Mouse (Mus musculus): ENCODE measurements around the gene Arrb1. TPM values are rescaled to one million over a fixed set of nuclear protein-coding genes. Genes with fewer than 3 reads are reported as not detected.

The Arrb1 gene
- polyA plus RNA-seq, 1 experiment from 2014 or later, result 5.3 TPM

DNA sequence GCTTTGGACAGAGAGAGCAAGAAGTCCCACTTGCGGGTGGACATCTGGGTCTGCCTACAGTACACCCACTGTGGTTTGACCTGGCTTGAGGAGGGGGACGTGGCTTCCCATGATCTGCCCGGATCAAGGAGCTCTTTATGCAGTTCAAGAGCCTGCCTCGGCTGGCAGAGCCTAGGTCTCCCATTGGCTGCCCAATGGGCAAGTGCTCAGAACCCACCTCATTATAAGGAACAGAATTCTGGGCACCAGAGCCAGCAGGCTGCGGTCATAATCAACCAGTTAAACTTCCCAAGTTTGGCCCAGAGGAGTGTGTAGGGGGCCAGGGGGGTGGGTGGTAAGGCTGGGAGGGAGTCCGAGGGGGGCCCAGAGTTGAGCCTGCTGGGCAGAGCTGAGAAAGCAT is 9.0 kb downstream of the Arrb1 start:
- Histone ChIP-seq H3K9ac (ENCODE audit: low read length) (no peak overlapping the region), H3K9me3 (ENCODE audit: control insufficient read depth, low read length) (no peaks in the 10 kb centered on the region), H3K4me3 (ENCODE audit: low read depth, low read length) (no peak overlapping the region), H3K4me1 (ENCODE audit: control insufficient read depth, insufficient read depth, low read length) (peaks cover 25% of the 10 kb centered on the region), H3K4me2 (ENCODE audit: low read depth) (no peak overlapping the region), H3K36me3 (ENCODE audit: control insufficient read depth, insufficient read depth, low read length) (no peaks in the 10 kb centered on the region), H3K27me3 (ENCODE audit: control insufficient read depth, insufficient read depth, low read length) (no peaks in the 10 kb centered on the region), H3K27ac (ENCODE audit: low read depth, low read length) (no peak overlapping the region)
- WGBS, result 61% methylated on average over 6 of the region's 6 CpGs
- ATAC-seq (ENCODE audit: insufficient read depth, low FRiP score, low TSS enrichment), result no peak
- peak; percentile 3 for DNase-seq (ENCODE audit: low spot score)

- no peak overlapping the region for H3K9ac ChIP-seq (ENCODE audit: low read length)
- no peak overlapping the region for H3K4me2 ChIP-seq (ENCODE audit: low read depth)
- no peaks in the 10 kb centered on the region for H3K27me3 ChIP-seq (ENCODE audit: control insufficient read depth, insufficient read depth, low read length)
- no peak overlapping the region for H3K4me3 ChIP-seq (ENCODE audit: low read depth, low read length)
- no peaks in the 10 kb centered on the region for H3K9me3 ChIP-seq (ENCODE audit: control insufficient read depth, low read length)
- ATAC-seq (ENCODE audit: insufficient read depth, low FRiP score, low TSS enrichment), result no peak
- H3K4me1 ChIP-seq (ENCODE audit: control insufficient read depth, insufficient read depth, low read length), result peaks cover 8% of the 10 kb centered on the region
- no peaks in the 10 kb centered on the region for H3K36me3 ChIP-seq (ENCODE audit: control insufficient read depth, insufficient read depth, low read length)
- no peak for DNase-seq (ENCODE audit: low spot score)
- WGBS, result 48% methylated on average over 10 of the region's 10 CpGs
- no peak overlapping the region for H3K27ac ChIP-seq (ENCODE audit: low read depth, low read length)
Observed at GRCm38 (mm10) chr7:99545885-99546745, 10.8 kb downstream of the Arrb1 start.

GRCm38 (mm10) chr7:99547584-99548487 is 12.6 kb downstream of the Arrb1 start:
- Histone ChIP-seq H3K36me3 (ENCODE audit: control insufficient read depth, insufficient read depth, low read length) (no peaks in the 10 kb centered on the region), H3K4me2 (ENCODE audit: low read depth) (no peak overlapping the region), H3K4me1 (ENCODE audit: control insufficient read depth, insufficient read depth, low read length) (peaks cover 8% of the 10 kb centered on the region; the same call in 1 of the 2 replicates), H3K27me3 (ENCODE audit: control insufficient read depth, insufficient read depth, low read length) (no peaks in the 10 kb centered on the region), H3K9ac (ENCODE audit: low read length) (no peak overlapping the region), H3K27ac (ENCODE audit: low read depth, low read length) (0 out of 2 replicates have a peak overlapping the region, but pooled peaks have one; percentile 20), H3K4me3 (ENCODE audit: low read depth, low read length) (no peak overlapping the region), H3K9me3 (ENCODE audit: control insufficient read depth, low read length) (no peaks in the 10 kb centered on the region)
- 44% methylated on average over 11 of the region's 11 CpGs for WGBS
- DNase-seq (ENCODE audit: low spot score), result no peak
- ATAC-seq (ENCODE audit: insufficient read depth, low FRiP score, low TSS enrichment), result no peak

DNA sequence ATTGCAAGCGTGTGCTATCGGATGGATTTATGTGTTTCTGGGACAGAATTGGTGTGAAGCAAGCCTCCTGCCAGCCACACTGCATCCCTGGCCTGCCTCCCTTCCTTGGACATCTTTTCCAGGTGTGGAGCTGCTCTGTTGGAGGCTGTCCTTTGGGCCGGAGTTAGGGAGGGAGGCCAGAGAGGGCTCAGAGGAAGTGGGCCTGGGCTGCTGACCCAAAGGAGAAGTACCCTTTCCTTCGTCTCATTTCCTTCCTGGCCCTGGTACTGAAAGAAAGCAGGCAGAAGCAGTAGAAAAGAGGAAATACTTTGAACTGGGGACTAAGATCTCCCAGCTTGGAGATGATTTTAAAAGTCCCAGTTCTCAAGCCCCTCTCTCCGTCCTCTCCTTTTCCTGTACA is 14.4 kb downstream of the Arrb1 start:
- Histone ChIP-seq H3K4me1 (ENCODE audit: control insufficient read depth, insufficient read depth, low read length) (peaks cover 14% of the 10 kb centered on the region), H3K36me3 (ENCODE audit: control insufficient read depth, insufficient read depth, low read length) (no peaks in the 10 kb centered on the region), H3K9ac (ENCODE audit: low read length) (no peak overlapping the region), H3K4me2 (ENCODE audit: low read depth) (no peak overlapping the region), H3K9me3 (ENCODE audit: control insufficient read depth, low read length) (no peaks in the 10 kb centered on the region), H3K27me3 (ENCODE audit: control insufficient read depth, insufficient read depth, low read length) (no peaks in the 10 kb centered on the region), H3K27ac (ENCODE audit: low read depth, low read length) (no peak overlapping the region), H3K4me3 (ENCODE audit: low read depth, low read length) (no peak overlapping the region)
- DNase-seq (ENCODE audit: low spot score) (no peak), ATAC-seq (ENCODE audit: insufficient read depth, low FRiP score, low TSS enrichment) (no peak)
- 91% methylated on average over 5 of the region's 5 CpGs for whole genome bisulfite sequencing

GRCm38 (mm10) chr7:99551623-99552022 is 16.4 kb downstream of the Arrb1 start:
- Histone ChIP-seq H3K4me3 (ENCODE audit: low read depth, low read length) (no peak overlapping the region), H3K36me3 (ENCODE audit: control insufficient read depth, insufficient read depth, low read length) (no peaks in the 10 kb centered on the region), H3K27me3 (ENCODE audit: control insufficient read depth, insufficient read depth, low read length) (no peaks in the 10 kb centered on the region), H3K27ac (ENCODE audit: low read depth, low read length) (no peak overlapping the region), H3K9me3 (ENCODE audit: control insufficient read depth, low read length) (no peaks in the 10 kb centered on the region), H3K4me2 (ENCODE audit: low read depth) (no peak overlapping the region), H3K9ac (ENCODE audit: low read length) (no peak overlapping the region), H3K4me1 (ENCODE audit: control insufficient read depth, insufficient read depth, low read length) (peaks cover 15% of the 10 kb centered on the region)
- DNase-seq (ENCODE audit: low spot score) (no peak), ATAC-seq (ENCODE audit: insufficient read depth, low FRiP score, low TSS enrichment) (no peak)
- WGBS, result 96% methylated on average over 3 of the region's 3 CpGs

DNA sequence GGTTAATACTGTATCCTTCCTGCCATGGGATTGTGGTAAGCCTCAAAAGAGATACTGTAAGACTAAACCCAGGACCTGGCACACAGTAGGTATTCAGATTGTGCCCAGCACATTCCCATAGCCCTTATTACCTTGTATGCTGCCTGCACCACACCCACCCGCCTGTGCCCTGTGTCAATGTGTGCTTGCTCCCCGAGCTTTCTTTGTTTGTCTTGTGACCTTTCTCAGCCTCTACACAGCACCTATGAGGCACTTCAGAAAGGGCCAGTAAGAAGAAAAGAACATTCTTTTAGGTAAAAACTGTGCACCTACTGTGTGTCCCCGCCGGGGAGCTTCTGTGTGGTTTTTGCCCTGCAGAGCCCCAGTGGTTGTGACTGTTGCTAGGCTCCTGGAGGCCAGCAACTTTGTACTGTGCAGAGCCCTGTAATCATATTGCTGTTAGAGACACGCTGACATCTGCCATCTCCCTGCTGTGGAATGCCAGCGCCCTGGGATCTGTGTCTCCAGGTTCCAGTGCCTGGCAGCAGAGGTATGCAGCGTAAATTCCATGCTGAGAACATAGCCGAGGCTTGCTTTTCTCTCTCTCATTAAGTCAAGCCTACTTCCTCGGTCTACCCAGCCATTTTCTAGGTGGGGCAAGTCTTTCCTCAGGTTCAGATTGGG is 18.1 kb downstream of the Arrb1 start:
- Histone ChIP-seq H3K9ac (ENCODE audit: low read length) (no peak overlapping the region), H3K27me3 (ENCODE audit: control insufficient read depth, insufficient read depth, low read length) (no peaks in the 10 kb centered on the region), H3K36me3 (ENCODE audit: control insufficient read depth, insufficient read depth, low read length) (no peaks in the 10 kb centered on the region), H3K27ac (ENCODE audit: low read depth, low read length) (no peak overlapping the region), H3K9me3 (ENCODE audit: control insufficient read depth, low read length) (no peaks in the 10 kb centered on the region), H3K4me2 (ENCODE audit: low read depth) (no peak overlapping the region), H3K4me3 (ENCODE audit: low read depth, low read length) (no peak overlapping the region), H3K4me1 (ENCODE audit: control insufficient read depth, insufficient read depth, low read length) (peaks cover 15% of the 10 kb centered on the region)
- DNase-seq (ENCODE audit: low spot score) (no peak), ATAC-seq (ENCODE audit: insufficient read depth, low FRiP score, low TSS enrichment) (peak; percentile 27; the same call in 1 of the 2 replicates)
- 49% methylated on average over 9 of the region's 9 CpGs for WGBS

DNA sequence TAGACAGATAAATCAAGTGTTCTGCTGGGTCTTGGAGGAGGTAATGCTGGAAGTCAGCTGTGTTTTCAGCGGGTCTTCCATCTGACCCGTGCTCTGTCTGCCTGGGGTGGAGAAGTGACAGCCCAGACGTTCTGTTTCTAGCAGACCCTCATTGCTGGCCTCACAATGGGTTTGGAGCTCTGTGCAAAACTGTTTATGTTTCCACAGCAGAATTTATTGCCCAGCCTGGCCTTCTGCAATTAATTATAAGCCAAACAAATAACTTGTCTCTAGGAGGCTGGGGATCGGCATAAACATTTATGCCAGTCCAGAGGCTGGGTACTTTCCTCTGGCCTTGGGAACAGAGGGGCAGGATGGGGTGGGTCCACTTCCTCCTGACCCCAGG is 18.6 kb downstream of the Arrb1 start:
- Histone ChIP-seq H3K4me3 (ENCODE audit: low read depth, low read length) (no peak overlapping the region), H3K27ac (ENCODE audit: low read depth, low read length) (peak overlapping the region; percentile 35; the same call in 1 of the 2 replicates), H3K36me3 (ENCODE audit: control insufficient read depth, insufficient read depth, low read length) (no peaks in the 10 kb centered on the region), H3K27me3 (ENCODE audit: control insufficient read depth, insufficient read depth, low read length) (no peaks in the 10 kb centered on the region), H3K4me1 (ENCODE audit: control insufficient read depth, insufficient read depth, low read length) (peaks cover 15% of the 10 kb centered on the region), H3K9me3 (ENCODE audit: control insufficient read depth, low read length) (no peaks in the 10 kb centered on the region), H3K4me2 (ENCODE audit: low read depth) (no peak overlapping the region), H3K9ac (ENCODE audit: low read length) (no peak overlapping the region)
- no peak for ATAC-seq (ENCODE audit: insufficient read depth, low FRiP score, low TSS enrichment)
- no peak for DNase-seq (ENCODE audit: low spot score)
- 26% methylated on average over 4 of the region's 4 CpGs for WGBS

- Histone ChIP-seq H3K4me1 (ENCODE audit: control insufficient read depth, insufficient read depth, low read length) (peaks cover 22% of the 10 kb centered on the region), H3K27ac (ENCODE audit: low read depth, low read length) (no peak overlapping the region), H3K36me3 (ENCODE audit: control insufficient read depth, insufficient read depth, low read length) (no peaks in the 10 kb centered on the region), H3K9me3 (ENCODE audit: control insufficient read depth, low read length) (no peaks in the 10 kb centered on the region), H3K4me3 (ENCODE audit: low read depth, low read length) (no peak overlapping the region), H3K4me2 (ENCODE audit: low read depth) (no peak overlapping the region), H3K9ac (ENCODE audit: low read length) (no peak overlapping the region), H3K27me3 (ENCODE audit: control insufficient read depth, insufficient read depth, low read length) (no peaks in the 10 kb centered on the region)
- peak; percentile 66 for DNase-seq (ENCODE audit: low spot score)
- no peak for ATAC-seq (ENCODE audit: insufficient read depth, low FRiP score, low TSS enrichment)
- 36% methylated on average over 6 of the region's 6 CpGs for WGBS
Observed at GRCm38 (mm10) chr7:99555862-99556261, 20.6 kb downstream of the Arrb1 start.

Data from neural tube, embryonic 11.5 days (tissue).